Comparison of ENCODE assay signal across 8 mouse cellular contexts in genomic region chr10:80051618-80052373, GRCm38 (mm10). TPM values are rescaled to one million over a fixed set of nuclear protein-coding genes. Genes with fewer than 3 reads are reported as not detected.
DNase-seq lines count a peak whose midpoint lies in the region; ATAC-seq and TF ChIP-seq lines count a peak whose summit lies in the region.

No protein-coding gene starts in this region.

- H3K4me3 ChIP-seq in midbrain, embryonic 11.5 days (ENCODE audit: low read depth, low read length) = no peak overlapping the region
- H3K4me3 ChIP-seq in midbrain, embryonic 16.5 days (ENCODE audit: low read depth, low read length) = no peak overlapping the region
- no peak overlapping the region for H3K4me3 ChIP-seq in embryonic fibroblast, embryonic 13.5 days (ENCODE audit: insufficient read depth, low read length)
- no peak overlapping the region for H3K4me3 ChIP-seq in intestine, embryonic 14.5 days (ENCODE audit: low read depth, low read length)
- no peak overlapping the region; the same call in 1 of the 2 replicates for H3K4me3 ChIP-seq in liver, embryonic 16.5 days (ENCODE audit: low read depth, low read length)

- no peak for TF ChIP-seq POLR2A in embryonic fibroblast, embryonic 13.5 days (IDR thresholded peaks at IDR 0.05; ENCODE audit: low read depth, low read length)

- no peaks in the 10 kb centered on the region for H3K9me3 ChIP-seq in midbrain, embryonic 11.5 days (ENCODE audit: control insufficient read depth, low read length)
- no peaks in the 10 kb centered on the region for H3K9me3 ChIP-seq in midbrain, embryonic 16.5 days (replicated peaks; ENCODE audit: control insufficient read depth, low read length, poor library complexity, severe bottlenecking)
- H3K9me3 ChIP-seq in intestine, embryonic 14.5 days (ENCODE audit: control insufficient read depth, low read length) = no peaks in the 10 kb centered on the region
- H3K9me3 ChIP-seq in liver, embryonic 16.5 days (replicated peaks; ENCODE audit: control insufficient read depth, low read length) = no peaks in the 10 kb centered on the region

- no peak for DNase-seq in midbrain, embryonic 11.5 days (ENCODE audit: low spot score, missing footprints)
- DNase-seq in intestine, embryonic 14.5 days (ENCODE audit: low spot score) = no peak
- DNase-seq in retina, postnatal 7 days (ENCODE audit: low read depth, low spot score) = peak; percentile 67
- no peak for DNase-seq in right cerebral cortex, postnatal 10 days (ENCODE audit: low spot score in 2 of 2)
- DNase-seq in spleen, postnatal 36 days (ENCODE audit: low spot score in 2 of 2) = no peak

- no peaks in the 10 kb centered on the region for H3K27me3 ChIP-seq in midbrain, embryonic 11.5 days (ENCODE audit: control insufficient read depth, insufficient read depth, low read length)
- no peaks in the 10 kb centered on the region for H3K27me3 ChIP-seq in midbrain, embryonic 16.5 days (ENCODE audit: control insufficient read depth, insufficient read depth, low read depth, low read length)
- H3K27me3 ChIP-seq in intestine, embryonic 14.5 days (replicated peaks; ENCODE audit: control insufficient read depth, insufficient read depth, low read length) = no peaks in the 10 kb centered on the region
- no peaks in the 10 kb centered on the region for H3K27me3 ChIP-seq in liver, embryonic 16.5 days (ENCODE audit: control insufficient read depth, insufficient read depth, low read depth, low read length)

- H3K4me2 ChIP-seq in midbrain, embryonic 11.5 days = no peak overlapping the region
- H3K4me2 ChIP-seq in midbrain, embryonic 16.5 days (ENCODE audit: low read length) = no peak overlapping the region
- H3K4me2 ChIP-seq in intestine, embryonic 14.5 days (ENCODE audit: low read length) = no peak overlapping the region
- peak overlapping the region; percentile 28; the same call in 1 of the 2 replicates for H3K4me2 ChIP-seq in liver, embryonic 16.5 days (ENCODE audit: low read depth, low read length)

- no peak for TF ChIP-seq CTCF in embryonic fibroblast, embryonic 13.5 days (IDR thresholded peaks at IDR 0.05; ENCODE audit: borderline replicate concordance, insufficient read depth, low read length)

- peaks cover 45% of the 10 kb centered on the region for H3K4me1 ChIP-seq in midbrain, embryonic 11.5 days (ENCODE audit: control insufficient read depth, insufficient read depth, low read length)
- peaks cover 13% of the 10 kb centered on the region for H3K4me1 ChIP-seq in midbrain, embryonic 16.5 days (ENCODE audit: control insufficient read depth, insufficient read depth, low read length)
- peaks cover 8% of the 10 kb centered on the region for H3K4me1 ChIP-seq in embryonic fibroblast, embryonic 13.5 days (ENCODE audit: control insufficient read depth, insufficient read depth, low read length)
- H3K4me1 ChIP-seq in intestine, embryonic 14.5 days (replicated peaks; ENCODE audit: control insufficient read depth, insufficient read depth, low read length) = peaks cover 39% of the 10 kb centered on the region
- H3K4me1 ChIP-seq in liver, embryonic 16.5 days (ENCODE audit: control insufficient read depth, low read depth, low read length) = peaks cover 54% of the 10 kb centered on the region

- H3K36me3 ChIP-seq in midbrain, embryonic 11.5 days (ENCODE audit: control insufficient read depth, insufficient read depth, low read length) = 0 out of 2 replicates have a peak, but pooled peaks cover 3% of the 10 kb centered on the region
- H3K36me3 ChIP-seq in midbrain, embryonic 16.5 days (ENCODE audit: control insufficient read depth, insufficient read depth, low read length) = peaks cover 2% of the 10 kb centered on the region; the same call in 1 of the 2 replicates
- peaks cover 16% of the 10 kb centered on the region for H3K36me3 ChIP-seq in intestine, embryonic 14.5 days (ENCODE audit: control insufficient read depth, insufficient read depth, low read length)
- peaks cover 13% of the 10 kb centered on the region for H3K36me3 ChIP-seq in liver, embryonic 16.5 days (ENCODE audit: control insufficient read depth, insufficient read depth)

- no peak for ATAC-seq in midbrain, embryonic 11.5 days (ENCODE audit: low FRiP score)
- ATAC-seq in midbrain, embryonic 16.5 days = no peak
- ATAC-seq in intestine, embryonic 14.5 days (replicated peaks; ENCODE audit: low FRiP score, low TSS enrichment, low read depth) = no peak
- ATAC-seq in liver, embryonic 16.5 days (ENCODE audit: low read depth) = no peak

- WGBS in midbrain, embryonic 11.5 days = 9% methylated on average over 13 of the region's 14 CpGs
- WGBS in midbrain, embryonic 16.5 days = 19% methylated on average over 13 of the region's 14 CpGs
- 39% methylated on average over 14 of the region's 14 CpGs for WGBS in intestine, embryonic 14.5 days
- WGBS in liver, embryonic 16.5 days (ENCODE audit: insufficient replicate concordance) = 32% methylated on average over 14 of the region's 14 CpGs

- H3K27ac ChIP-seq in midbrain, embryonic 11.5 days (ENCODE audit: low read depth, low read length) = peak overlapping the region; percentile 55; the same call in 1 of the 2 replicates
- no peak overlapping the region for H3K27ac ChIP-seq in midbrain, embryonic 16.5 days (ENCODE audit: low read length)
- H3K27ac ChIP-seq in embryonic fibroblast, embryonic 13.5 days (ENCODE audit: insufficient read depth, low read length) = peak overlapping the region; percentile 68
- peak overlapping the region; percentile 63 for H3K27ac ChIP-seq in intestine, embryonic 14.5 days (ENCODE audit: low read depth)
- H3K27ac ChIP-seq in liver, embryonic 16.5 days (ENCODE audit: low read length) = peak overlapping the region; percentile 89

- no peak overlapping the region for H3K9ac ChIP-seq in midbrain, embryonic 11.5 days (ENCODE audit: low read length)
- no peak overlapping the region for H3K9ac ChIP-seq in midbrain, embryonic 16.5 days (ENCODE audit: low read depth, low read length)
- peak overlapping the region; percentile 7; the same call in 1 of the 2 replicates for H3K9ac ChIP-seq in intestine, embryonic 14.5 days (ENCODE audit: low read length)
- H3K9ac ChIP-seq in liver, embryonic 16.5 days (ENCODE audit: low read depth, low read length) = peak overlapping the region; percentile 52

RNA-seq across cellular contexts. Expression of gene Gpx4, which starts 4.8 kb away (rescaled TPM):
- 581 and 594 TPM in 2 replicates for polyA plus RNA-seq in midbrain, embryonic 11.5 days (2014; fragmentation: Nextera tagmentation; extraction: Ambion mirVana)
- polyA plus RNA-seq in midbrain, embryonic 16.5 days (2015; fragmentation: Nextera tagmentation; extraction: Ambion mirVana) = 509 and 552 TPM in 2 replicates
- polyA plus RNA-seq in embryonic fibroblast, embryonic 13.5 days (2011; ENCODE audit: insufficient read length, low read depth, missing spikeins) = 214 and 217 TPM in 2 replicates
- polyA plus RNA-seq in intestine, embryonic 14.5 days (2014; fragmentation: Nextera tagmentation; extraction: Ambion mirVana) = 607 and 623 TPM in 2 replicates
- polyA plus RNA-seq in liver, embryonic 16.5 days (2015; fragmentation: Nextera tagmentation; extraction: Ambion mirVana) = 553 and 567 TPM in 2 replicates

RNA-seq across cellular contexts. Expression of gene Polr2e, which starts 12.2 kb away (rescaled TPM):
- 200 and 225 TPM in 2 replicates for polyA plus RNA-seq in midbrain, embryonic 11.5 days (2014; fragmentation: Nextera tagmentation; extraction: Ambion mirVana)
- polyA plus RNA-seq in midbrain, embryonic 16.5 days (2015; fragmentation: Nextera tagmentation; extraction: Ambion mirVana) = 124 and 131 TPM in 2 replicates
- polyA plus RNA-seq in embryonic fibroblast, embryonic 13.5 days (2011; ENCODE audit: insufficient read length, low read depth, missing spikeins) = 46.3 and 61.0 TPM in 2 replicates
- 255 and 274 TPM in 2 replicates for polyA plus RNA-seq in intestine, embryonic 14.5 days (2014; fragmentation: Nextera tagmentation; extraction: Ambion mirVana)
- 66.8 and 70.1 TPM in 2 replicates for polyA plus RNA-seq in liver, embryonic 16.5 days (2015; fragmentation: Nextera tagmentation; extraction: Ambion mirVana)

RNA-seq across cellular contexts. Expression of gene Arhgap45, which starts 35.3 kb away (rescaled TPM):
- 3.6 and 3.8 TPM in 2 replicates for polyA plus RNA-seq in midbrain, embryonic 11.5 days (2014; fragmentation: Nextera tagmentation; extraction: Ambion mirVana)
- polyA plus RNA-seq in midbrain, embryonic 16.5 days (2015; fragmentation: Nextera tagmentation; extraction: Ambion mirVana) = 1.2 TPM in 2 replicates
- 1.7 and 3.1 TPM in 2 replicates for polyA plus RNA-seq in embryonic fibroblast, embryonic 13.5 days (2011; ENCODE audit: insufficient read length, low read depth, missing spikeins)
- 6.8 and 8.0 TPM in 2 replicates for polyA plus RNA-seq in intestine, embryonic 14.5 days (2014; fragmentation: Nextera tagmentation; extraction: Ambion mirVana)
- 16.6 and 17.3 TPM in 2 replicates for polyA plus RNA-seq in liver, embryonic 16.5 days (2015; fragmentation: Nextera tagmentation; extraction: Ambion mirVana)

RNA-seq across cellular contexts. Expression of gene Sbno2, which starts 53.6 kb away (rescaled TPM):
- polyA plus RNA-seq in midbrain, embryonic 11.5 days (2014; fragmentation: Nextera tagmentation; extraction: Ambion mirVana) = 7.0 and 7.3 TPM in 2 replicates
- polyA plus RNA-seq in midbrain, embryonic 16.5 days (2015; fragmentation: Nextera tagmentation; extraction: Ambion mirVana) = 11.6 and 12.5 TPM in 2 replicates
- 50.7 and 53.5 TPM in 2 replicates for polyA plus RNA-seq in embryonic fibroblast, embryonic 13.5 days (2011; ENCODE audit: insufficient read length, low read depth, missing spikeins)
- 14.1 TPM in 2 replicates for polyA plus RNA-seq in intestine, embryonic 14.5 days (2014; fragmentation: Nextera tagmentation; extraction: Ambion mirVana)
- 10.3 and 11.8 TPM in 2 replicates for polyA plus RNA-seq in liver, embryonic 16.5 days (2015; fragmentation: Nextera tagmentation; extraction: Ambion mirVana)

RNA-seq across cellular contexts. Expression of gene Abca7, which starts 55.5 kb away (rescaled TPM):
- 2.8 and 2.9 TPM in 2 replicates for polyA plus RNA-seq in midbrain, embryonic 11.5 days (2014; fragmentation: Nextera tagmentation; extraction: Ambion mirVana)
- polyA plus RNA-seq in midbrain, embryonic 16.5 days (2015; fragmentation: Nextera tagmentation; extraction: Ambion mirVana) = 4.1 and 4.8 TPM in 2 replicates
- 3.5 and 4.0 TPM in 2 replicates for polyA plus RNA-seq in embryonic fibroblast, embryonic 13.5 days (2011; ENCODE audit: insufficient read length, low read depth, missing spikeins)
- polyA plus RNA-seq in intestine, embryonic 14.5 days (2014; fragmentation: Nextera tagmentation; extraction: Ambion mirVana) = 3.7 and 3.8 TPM in 2 replicates
- 8.6 and 9.0 TPM in 2 replicates for polyA plus RNA-seq in liver, embryonic 16.5 days (2015; fragmentation: Nextera tagmentation; extraction: Ambion mirVana)

Comparison
In these comparisons a context has a peak if more than half of its experiments do, and no peak if none do; other contexts are left out.
1. H3K9ac ChIP-seq: peak in intestine, embryonic 14.5 days (single experiment) and liver, embryonic 16.5 days (single experiment); none in midbrain, embryonic 11.5 days (single experiment) and midbrain, embryonic 16.5 days (single experiment).